Mouse (Mus musculus): ENCODE results near the gene Nectin2. TPM values are rescaled to one million over a fixed set of nuclear protein-coding genes. Genes with fewer than 3 reads are reported as not detected.
A peak's percentile ranks its signal among the peaks of the same experiment; 100 is the strongest.

The Nectin2 gene
- polyA plus RNA-seq, 1 experiment from 2014 or later = 56.5 TPM

- Histone ChIP-seq H3K4me3 (replicated peaks) (peak within 1 kb of the TSS; percentile 29), H3K4me1 (peaks cover 30% of the 10 kb centered on the region), H3K36me3 (peaks cover 14% of the 10 kb centered on the region; the same call in 1 of the 2 replicates), H3K27me3 (replicated peaks) (no peaks in the 10 kb centered on the region), H3K9me3 (replicated peaks) (no peaks in the 10 kb centered on the region), H3K9ac (replicated peaks) (peak within 1 kb of the TSS; percentile 38), H3K27ac (replicated peaks) (peak within 1 kb of the TSS; percentile 71), H3K4me2 (peak within 1 kb of the TSS; percentile 60)
- peak; percentile 62 for ATAC-seq (ENCODE audit: low FRiP score)
- under 1% methylated on average over 20 of the region's 20 CpGs for WGBS
Observed at GRCm38 (mm10) chr7:19698907-19699826, 51.1 kb downstream of the Nectin2 start, which contains the start of gene Apoe. Gene Apoe (minus strand): TSS chr7:19699188.

GRCm38 (mm10) chr7:19697949-19698906, 52.1 kb downstream of the Nectin2 start:
- ATAC-seq (ENCODE audit: low FRiP score) = no peak
- Histone ChIP-seq H3K9me3 (replicated peaks) (no peaks in the 10 kb centered on the region), H3K4me2 (peak overlapping the region; percentile 60), H3K27me3 (replicated peaks) (no peaks in the 10 kb centered on the region), H3K4me3 (replicated peaks) (peak overlapping the region; percentile 29), H3K36me3 (peaks cover 10% of the 10 kb centered on the region; the same call in 1 of the 2 replicates), H3K4me1 (peaks cover 32% of the 10 kb centered on the region), H3K27ac (replicated peaks) (peak overlapping the region; percentile 71), H3K9ac (replicated peaks) (peak overlapping the region; percentile 38)
- 4% methylated on average over 28 of the region's 28 CpGs for WGBS

GRCm38 (mm10) chr7:19696336-19696873, 53.9 kb downstream of the Nectin2 start:
- WGBS = 96% methylated on average over 34 of the region's 34 CpGs
- 0 out of 2 replicates have a peak overlapping the region, but pooled peaks have one; percentile 60 for H3K4me2 ChIP-seq

GRCm38 (mm10) chr7:19695881-19696280, 54.4 kb downstream of the Nectin2 start:
- no peak for ATAC-seq (ENCODE audit: low FRiP score)

More at GRCm38 (mm10) chr7:19696336-19696873, 53.9 kb downstream of the Nectin2 start:
- Histone ChIP-seq H3K27me3 (replicated peaks) (no peaks in the 10 kb centered on the region), H3K9me3 (replicated peaks) (no peaks in the 10 kb centered on the region), H3K9ac (replicated peaks) (no peak overlapping the region), H3K4me1 (peaks cover 32% of the 10 kb centered on the region), H3K36me3 (0 out of 2 replicates have a peak, but pooled peaks cover 4% of the 10 kb centered on the region), H3K4me3 (replicated peaks) (no peak overlapping the region), H3K27ac (replicated peaks) (no peak overlapping the region)
- ATAC-seq (ENCODE audit: low FRiP score) = no peak

GRCm38 (mm10) chr7:19695213-19695594, 55.1 kb downstream of the Nectin2 start:
- no peaks in the 10 kb centered on the region for H3K9me3 ChIP-seq (replicated peaks)
- 0 out of 2 replicates have a peak, but pooled peaks cover 4% of the 10 kb centered on the region for H3K36me3 ChIP-seq
- H3K27me3 ChIP-seq (replicated peaks) = no peaks in the 10 kb centered on the region
- WGBS = 60% methylated on average over 8 of the region's 8 CpGs
- H3K4me1 ChIP-seq = peaks cover 28% of the 10 kb centered on the region
- H3K9ac ChIP-seq (replicated peaks) = no peak overlapping the region
- H3K27ac ChIP-seq (replicated peaks) = no peak overlapping the region
- H3K4me3 ChIP-seq (replicated peaks) = no peak overlapping the region
- ATAC-seq (ENCODE audit: low FRiP score) = no peak
- no peak overlapping the region for H3K4me2 ChIP-seq

More at GRCm38 (mm10) chr7:19695881-19696280, 54.4 kb downstream of the Nectin2 start:
- Histone ChIP-seq H3K4me1 (peaks cover 30% of the 10 kb centered on the region), H3K27me3 (replicated peaks) (no peaks in the 10 kb centered on the region), H3K27ac (replicated peaks) (no peak overlapping the region), H3K36me3 (0 out of 2 replicates have a peak, but pooled peaks cover 4% of the 10 kb centered on the region), H3K4me2 (no peak overlapping the region), H3K9me3 (replicated peaks) (no peaks in the 10 kb centered on the region), H3K9ac (replicated peaks) (no peak overlapping the region), H3K4me3 (replicated peaks) (no peak overlapping the region)
- 86% methylated on average over 6 of the region's 6 CpGs for WGBS

GRCm38 (mm10) chr7:19694336-19695212, 55.7 kb downstream of the Nectin2 start:
- WGBS = 89% methylated on average over 10 of the region's 10 CpGs

GRCm38 (mm10) chr7:19693421-19693820, 56.9 kb downstream of the Nectin2 start:
- Histone ChIP-seq H3K4me3 (replicated peaks) (no peak overlapping the region), H3K9me3 (replicated peaks) (no peaks in the 10 kb centered on the region), H3K4me1 (peaks cover 14% of the 10 kb centered on the region), H3K4me2 (no peak overlapping the region), H3K27me3 (replicated peaks) (no peaks in the 10 kb centered on the region), H3K36me3 (0 out of 2 replicates have a peak, but pooled peaks cover 4% of the 10 kb centered on the region), H3K9ac (replicated peaks) (no peak overlapping the region), H3K27ac (replicated peaks) (peak overlapping the region; percentile 56)
- 30% methylated on average over 10 of the region's 10 CpGs for WGBS
- ATAC-seq (ENCODE audit: low FRiP score) = peak; percentile 46

More at GRCm38 (mm10) chr7:19694336-19695212, 55.7 kb downstream of the Nectin2 start:
- Histone ChIP-seq H3K27ac (replicated peaks) (no peak overlapping the region), H3K9me3 (replicated peaks) (no peaks in the 10 kb centered on the region), H3K4me2 (no peak overlapping the region), H3K9ac (replicated peaks) (no peak overlapping the region), H3K27me3 (replicated peaks) (no peaks in the 10 kb centered on the region), H3K4me3 (replicated peaks) (no peak overlapping the region), H3K4me1 (peaks cover 25% of the 10 kb centered on the region), H3K36me3 (0 out of 2 replicates have a peak, but pooled peaks cover 4% of the 10 kb centered on the region)
- no peak for ATAC-seq (ENCODE audit: low FRiP score)

- ATAC-seq (ENCODE audit: low FRiP score) = no peak
- Histone ChIP-seq H3K9ac (replicated peaks) (no peak within 1 kb of the TSS), H3K36me3 (0 out of 2 replicates have a peak, but pooled peaks cover 4% of the 10 kb centered on the region), H3K4me2 (no peak within 1 kb of the TSS), H3K4me3 (replicated peaks) (no peak within 1 kb of the TSS), H3K4me1 (peaks cover 5% of the 10 kb centered on the region; the same call in 1 of the 2 replicates), H3K9me3 (replicated peaks) (no peaks in the 10 kb centered on the region), H3K27me3 (replicated peaks) (no peaks in the 10 kb centered on the region), H3K27ac (replicated peaks) (peak within 1 kb of the TSS; percentile 56; the same call in 1 of the 2 replicates)
- WGBS = 53% methylated on average over 28 of the region's 28 CpGs
Observed at GRCm38 (mm10) chr7:19691873-19692865, 58.1 kb downstream of the Nectin2 start, which contains the start of gene Apoc1. Gene Apoc1 (minus strand): TSS chr7:19692660.

- Histone ChIP-seq H3K27me3 (replicated peaks) (no peaks in the 10 kb centered on the region), H3K4me1 (peaks cover 5% of the 10 kb centered on the region; the same call in 1 of the 2 replicates), H3K4me2 (no peak overlapping the region), H3K9ac (replicated peaks) (no peak overlapping the region), H3K9me3 (replicated peaks) (no peaks in the 10 kb centered on the region), H3K36me3 (no peaks in the 10 kb centered on the region), H3K27ac (replicated peaks) (no peak overlapping the region), H3K4me3 (replicated peaks) (no peak overlapping the region)
- no peak for ATAC-seq (ENCODE audit: low FRiP score)
- WGBS = 78% methylated on average over 6 of the region's 6 CpGs
Observed at GRCm38 (mm10) chr7:19691434-19691833, 58.8 kb downstream of the Nectin2 start.

All from neural tube, embryonic 15.5 days (tissue).